In the genomic region with DNA sequence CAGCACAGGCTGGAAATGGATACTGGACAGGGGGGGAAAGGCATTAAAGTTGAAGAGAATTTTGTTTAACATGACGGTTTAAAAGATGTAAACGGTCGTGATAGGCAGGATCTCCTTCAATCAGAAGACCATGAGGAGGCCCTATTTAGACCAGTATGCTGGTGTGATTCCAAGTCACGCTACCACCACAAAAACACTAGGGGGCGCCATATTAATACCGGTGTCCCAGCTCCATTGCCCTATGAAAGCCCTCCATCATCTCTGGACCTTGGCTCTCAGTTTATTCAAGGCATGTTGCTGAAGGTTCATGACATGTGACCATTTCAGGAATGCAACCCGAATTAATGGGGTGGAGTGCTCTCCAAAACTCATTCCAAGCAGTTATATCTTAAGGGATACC, we compare ENCODE assay signal across 9 mouse cellular contexts.
DNase-seq lines count a peak whose midpoint lies in the region; ATAC-seq and TF ChIP-seq lines count a peak whose summit lies in the region.
"Had no signal": no experiment of that assay in that cellular context is flagged by ENCODE, and none has a peak within 500 bp of the region (broad histone marks: within the 10 kb centered on the region; RNA-seq: fewer than 3 reads in every experiment).

No protein-coding gene starts in this region.

- no peak overlapping the region for H3K9ac ChIP-seq in heart, adult 2 months (ENCODE audit: low read depth, low read length)
- no peak overlapping the region for H3K9ac ChIP-seq in heart, postnatal 0 days (replicated peaks; ENCODE audit: low read depth, low read length)
- no peak overlapping the region for H3K9ac ChIP-seq in liver, embryonic 14.5 days (replicated peaks)
- no peak overlapping the region for H3K9ac ChIP-seq in forebrain, embryonic 13.5 days
- H3K9ac ChIP-seq: neural tube, embryonic 12.5 days had no signal

- WGBS in heart, adult 2 months: 19% methylated on average over 7 of the region's 7 CpGs
- 32% methylated on average over 7 of the region's 7 CpGs for WGBS in heart, embryonic 10.5 days
- WGBS in heart, postnatal 0 days: 22% methylated on average over 7 of the region's 7 CpGs
- WGBS in liver, embryonic 14.5 days (ENCODE audit: insufficient replicate concordance): 13% methylated on average over 7 of the region's 7 CpGs
- 39% methylated on average over 7 of the region's 7 CpGs for WGBS in forebrain, embryonic 13.5 days

- peak; percentile 50 to 53 for DNase-seq in heart, adult 2 months
- DNase-seq in heart, embryonic 10.5 days (ENCODE audit: low spot score): no peak
- DNase-seq in CD8-positive naive resting alpha-beta T cell, adult 2 months (ENCODE audit: low read depth in 2 of 2, low spot score in 2 of 2): peak; percentile 1 to 19
- peak; percentile 78 to 80 for DNase-seq in adrenal gland, postnatal 36 days
- DNase-seq in heart, postnatal 0 days (ENCODE audit: low spot score): peak; percentile 63
- DNase-seq in liver, embryonic 14.5 days (ENCODE audit: low read depth in 3 of 3, low spot score in 3 of 3): peak; percentile 12 to 31 (median 17)
- DNase-seq in skeletal muscle tissue, adult 2 months (ENCODE audit: low read depth, low spot score): peak; percentile 59

- no peak; the same call in 1 of the 2 replicates for ATAC-seq in heart, postnatal 0 days (ENCODE audit: insufficient read depth, low read depth)
- ATAC-seq in liver, embryonic 14.5 days (ENCODE audit: insufficient read depth): no peak
- no peak for ATAC-seq in forebrain, embryonic 13.5 days

- H3K4me1 ChIP-seq in heart, adult 2 months (ENCODE audit: control insufficient read depth, insufficient read depth, low read length): no peaks in the 10 kb centered on the region
- H3K4me1 ChIP-seq in heart, embryonic 10.5 days: no peaks in the 10 kb centered on the region
- no peaks in the 10 kb centered on the region for H3K4me1 ChIP-seq in heart, postnatal 0 days (ENCODE audit: control insufficient read depth, insufficient read depth)
- H3K4me1 ChIP-seq in liver, embryonic 14.5 days (replicated peaks; ENCODE audit: control insufficient read depth in 2 of 2, insufficient read depth in 2 of 2, low read length in 1 of 2): no peaks in the 10 kb centered on the region
- peaks cover 17% of the 10 kb centered on the region for H3K4me1 ChIP-seq in forebrain, embryonic 13.5 days

- no peaks in the 10 kb centered on the region; the same call in 1 of the 2 replicates for H3K27me3 ChIP-seq in heart, adult 2 months (ENCODE audit: control insufficient read depth, insufficient read depth, low read length)
- H3K27me3 ChIP-seq in heart, embryonic 10.5 days (ENCODE audit: insufficient read depth, poor library complexity, severe bottlenecking): peaks cover 3% of the 10 kb centered on the region; the same call in 1 of the 2 replicates
- H3K27me3 ChIP-seq in heart, postnatal 0 days (ENCODE audit: control insufficient read depth, insufficient read depth, low read length): no peaks in the 10 kb centered on the region
- no peaks in the 10 kb centered on the region for H3K27me3 ChIP-seq in liver, embryonic 14.5 days (ENCODE audit: control insufficient read depth, insufficient read depth, low read length)
- peaks cover 13% of the 10 kb centered on the region for H3K27me3 ChIP-seq in forebrain, embryonic 13.5 days
- H3K27me3 ChIP-seq: neural tube, embryonic 12.5 days had no signal

- peak; percentile 88 for TF ChIP-seq CTCF in heart, adult 2 months (IDR thresholded peaks at IDR 0.05)
- TF ChIP-seq CTCF in heart, postnatal 0 days (IDR thresholded peaks at IDR 0.05; ENCODE audit: low read depth): peak; percentile 68
- peak; percentile 77 for TF ChIP-seq CTCF in liver, embryonic 14.5 days (IDR thresholded peaks at IDR 0.05; ENCODE audit: low read depth)

- H3K9me3 ChIP-seq in heart, embryonic 10.5 days: no peaks in the 10 kb centered on the region
- no peaks in the 10 kb centered on the region for H3K9me3 ChIP-seq in heart, postnatal 0 days (replicated peaks; ENCODE audit: control insufficient read depth, low read length)
- no peaks in the 10 kb centered on the region for H3K9me3 ChIP-seq in liver, embryonic 14.5 days (ENCODE audit: control insufficient read depth, low read length)
- no peaks in the 10 kb centered on the region for H3K9me3 ChIP-seq in forebrain, embryonic 13.5 days (replicated peaks)
- H3K9me3 ChIP-seq: neural tube, embryonic 12.5 days had no signal

- no peaks in the 10 kb centered on the region for H3K36me3 ChIP-seq in heart, adult 2 months (ENCODE audit: control insufficient read depth, insufficient read depth, low read length)
- H3K36me3 ChIP-seq in heart, embryonic 10.5 days: no peaks in the 10 kb centered on the region
- H3K36me3 ChIP-seq in heart, postnatal 0 days (replicated peaks; ENCODE audit: control insufficient read depth, insufficient read depth, low read length): no peaks in the 10 kb centered on the region
- H3K36me3 ChIP-seq in liver, embryonic 14.5 days (replicated peaks; ENCODE audit: control insufficient read depth, insufficient read depth, low read depth): no peaks in the 10 kb centered on the region
- no peaks in the 10 kb centered on the region for H3K36me3 ChIP-seq in forebrain, embryonic 13.5 days (ENCODE audit: poor library complexity, severe bottlenecking)
- H3K36me3 ChIP-seq: neural tube, embryonic 12.5 days had no signal

- no peak for TF ChIP-seq EP300 in heart, adult 2 months (IDR thresholded peaks at IDR 0.05; ENCODE audit: insufficient read depth, low read depth, low read length)
- TF ChIP-seq EP300 in heart, postnatal 0 days (IDR thresholded peaks at IDR 0.05; ENCODE audit: low read depth): no peak
- TF ChIP-seq EP300 in liver, embryonic 14.5 days (IDR thresholded peaks at IDR 0.05; ENCODE audit: low read depth): no peak

- H3K27ac ChIP-seq in heart, adult 2 months: no peak overlapping the region
- no peak overlapping the region for H3K27ac ChIP-seq in heart, embryonic 10.5 days
- H3K27ac ChIP-seq in heart, postnatal 0 days (ENCODE audit: low read depth): no peak overlapping the region
- no peak overlapping the region for H3K27ac ChIP-seq in liver, embryonic 14.5 days
- H3K27ac ChIP-seq in forebrain, embryonic 13.5 days: no peak overlapping the region
- H3K27ac ChIP-seq: neural tube, embryonic 12.5 days had no signal

- H3K79me2 ChIP-seq in heart, adult 2 months (replicated peaks; ENCODE audit: control insufficient read depth, insufficient read depth, low read length): no peaks in the 10 kb centered on the region

- H3K4me3 ChIP-seq in heart, adult 2 months: no peak overlapping the region
- H3K4me3 ChIP-seq in heart, embryonic 10.5 days: no peak overlapping the region
- H3K4me3 ChIP-seq in heart, postnatal 0 days (ENCODE audit: low read depth, low read length): no peak overlapping the region
- H3K4me3 ChIP-seq in liver, embryonic 14.5 days (ENCODE audit: insufficient read depth in 1 of 2, low read depth in 2 of 2, low read length in 2 of 2): no peak overlapping the region
- no peak overlapping the region for H3K4me3 ChIP-seq in forebrain, embryonic 13.5 days
- H3K4me3 ChIP-seq: neural tube, embryonic 12.5 days had no signal

- TF ChIP-seq POLR2A in heart, adult 2 months (IDR thresholded peaks at IDR 0.05; ENCODE audit: insufficient read depth, low read depth, low read length): no peak

- no peak overlapping the region for H3K4me2 ChIP-seq in heart, postnatal 0 days (ENCODE audit: low read depth, low read length)
- H3K4me2 ChIP-seq in liver, embryonic 14.5 days (ENCODE audit: low read depth): no peak overlapping the region
- H3K4me2 ChIP-seq in forebrain, embryonic 13.5 days: no peak overlapping the region
- H3K4me2 ChIP-seq: neural tube, embryonic 12.5 days had no signal

- intact Hi-C loops in heart, adult 2 months (cut with DNase I): loop anchor here (1.0 to 10.0 kb wide), 3 partner anchors 118 to 337 kb away; no protein-coding TSS in a partner anchor
